In genomic region chr1:63770309-63770708, GRCm38 (mm10) we compare ENCODE assay signal across 17 mouse cellular contexts. TPM values are rescaled to one million over a fixed set of nuclear protein-coding genes. Genes with fewer than 3 reads are reported as not detected.
DNase-seq lines count a peak whose midpoint lies in the region; ATAC-seq and TF ChIP-seq lines count a peak whose summit lies in the region.
"Had no signal": no experiment of that assay in that cellular context is flagged by ENCODE, and none has a peak within 500 bp of the region (broad histone marks: within the 10 kb centered on the region; RNA-seq: fewer than 3 reads in every experiment).

No protein-coding gene starts in this region.

- H3K4me3 ChIP-seq in hindbrain, embryonic 15.5 days = no peak overlapping the region
- no peak overlapping the region for H3K4me3 ChIP-seq in hindbrain, embryonic 13.5 days
- H3K4me3 ChIP-seq in forebrain, postnatal 0 days (ENCODE audit: low read depth, low read length) = no peak overlapping the region
- H3K4me3 ChIP-seq in midbrain, postnatal 0 days (ENCODE audit: low read depth, low read length) = no peak overlapping the region
- H3K4me3 ChIP-seq in cerebellum, adult 2 months (replicated peaks; ENCODE audit: insufficient read depth, low read depth, low read length) = no peak overlapping the region
- H3K4me3 ChIP-seq: layer of hippocampus, adult 2 months; liver, embryonic 13.5 days; myocyte had no signal

- no peak for TF ChIP-seq CTCF in forebrain, postnatal 0 days (IDR thresholded peaks at IDR 0.05; ENCODE audit: low read depth)
- no peak for TF ChIP-seq CTCF in midbrain, postnatal 0 days (IDR thresholded peaks at IDR 0.05)
- no peak for TF ChIP-seq CTCF in cerebellum, adult 2 months (IDR thresholded peaks at IDR 0.05; ENCODE audit: borderline replicate concordance, insufficient read depth, low read depth, low read length)

- peak; percentile 62 for DNase-seq in NIH3T3 (ENCODE audit: low read depth)
- DNase-seq in forebrain, postnatal 0 days = peak; percentile 89
- peak; percentile 64 for DNase-seq in midbrain, postnatal 0 days (ENCODE audit: low spot score)
- no peak for DNase-seq in cerebellum, adult 2 months
- DNase-seq in adrenal gland, postnatal 14 days = no peak
- no peak for DNase-seq in Muller cell, postnatal 12 days (ENCODE audit: inconsistent ontology term)
- DNase-seq: gastrocnemius, postnatal 36 days; liver, embryonic 13.5 days; lung, postnatal 36 days; thymus, postnatal 36 days had no signal

- TF ChIP-seq POLR2A in cerebellum, adult 2 months (IDR thresholded peaks at IDR 0.05; ENCODE audit: borderline replicate concordance, insufficient read depth, low read length) = no peak

- H3K4me2 ChIP-seq in hindbrain, embryonic 15.5 days = 0 out of 2 replicates have a peak overlapping the region, but pooled peaks have one; percentile 9
- H3K4me2 ChIP-seq in hindbrain, embryonic 13.5 days = no peak overlapping the region
- peak overlapping the region; percentile 6; the same call in 1 of the 2 replicates for H3K4me2 ChIP-seq in forebrain, postnatal 0 days (ENCODE audit: low read depth)
- no peak overlapping the region for H3K4me2 ChIP-seq in midbrain, postnatal 0 days (ENCODE audit: low read depth, low read length, poor library complexity, severe bottlenecking)
- H3K4me2 ChIP-seq: liver, embryonic 13.5 days had no signal

- H3K4me1 ChIP-seq in hindbrain, embryonic 15.5 days (replicated peaks) = peaks cover 27% of the 10 kb centered on the region
- peaks cover 34% of the 10 kb centered on the region for H3K4me1 ChIP-seq in hindbrain, embryonic 13.5 days (replicated peaks)
- peaks cover 27% of the 10 kb centered on the region for H3K4me1 ChIP-seq in forebrain, postnatal 0 days (ENCODE audit: insufficient read depth)
- H3K4me1 ChIP-seq in midbrain, postnatal 0 days (ENCODE audit: insufficient read depth, low read length) = peaks cover 5% of the 10 kb centered on the region; the same call in 1 of the 2 replicates
- H3K4me1 ChIP-seq in cerebellum, adult 2 months (ENCODE audit: control insufficient read depth, insufficient read depth, low read length) = no peaks in the 10 kb centered on the region
- H3K4me1 ChIP-seq: liver, embryonic 13.5 days had no signal

- peak overlapping the region; percentile 59; the same call in 1 of the 2 replicates for H3K27ac ChIP-seq in hindbrain, embryonic 15.5 days (replicated peaks)
- H3K27ac ChIP-seq in hindbrain, embryonic 13.5 days = no peak overlapping the region
- H3K27ac ChIP-seq in forebrain, postnatal 0 days (ENCODE audit: low read depth, low read length) = peak overlapping the region; percentile 76
- peak overlapping the region; percentile 3; the same call in 1 of the 2 replicates for H3K27ac ChIP-seq in midbrain, postnatal 0 days (ENCODE audit: low read depth, low read length)
- H3K27ac ChIP-seq in cerebellum, adult 2 months (ENCODE audit: insufficient read depth, low read length) = no peak overlapping the region
- H3K27ac ChIP-seq: layer of hippocampus, adult 2 months; liver, embryonic 13.5 days had no signal

- no peak overlapping the region for H3K9ac ChIP-seq in hindbrain, embryonic 15.5 days
- H3K9ac ChIP-seq in hindbrain, embryonic 13.5 days = no peak overlapping the region
- H3K9ac ChIP-seq in forebrain, postnatal 0 days = no peak overlapping the region
- H3K9ac ChIP-seq in midbrain, postnatal 0 days (replicated peaks; ENCODE audit: low read length, poor library complexity, severe bottlenecking) = no peak overlapping the region
- H3K9ac ChIP-seq: liver, embryonic 13.5 days had no signal

- no peaks in the 10 kb centered on the region for H3K36me3 ChIP-seq in hindbrain, embryonic 15.5 days
- no peaks in the 10 kb centered on the region for H3K36me3 ChIP-seq in hindbrain, embryonic 13.5 days
- H3K36me3 ChIP-seq in forebrain, postnatal 0 days (ENCODE audit: insufficient read depth) = no peaks in the 10 kb centered on the region
- H3K36me3 ChIP-seq in midbrain, postnatal 0 days (ENCODE audit: insufficient read depth, low read length) = no peaks in the 10 kb centered on the region
- H3K36me3 ChIP-seq: liver, embryonic 13.5 days had no signal

- peak; percentile 75; the same call in 1 of the 2 replicates for ATAC-seq in hindbrain, embryonic 15.5 days (ENCODE audit: low FRiP score, low read depth)
- ATAC-seq in hindbrain, embryonic 13.5 days (ENCODE audit: low FRiP score) = no peak
- ATAC-seq in forebrain, postnatal 0 days = peak; percentile 95
- ATAC-seq in midbrain, postnatal 0 days (ENCODE audit: low FRiP score) = peak; percentile 58; the same call in 1 of the 2 replicates
- ATAC-seq: intestine, postnatal 0 days had no signal

- H3K9me3 ChIP-seq in hindbrain, embryonic 15.5 days = no peaks in the 10 kb centered on the region
- H3K9me3 ChIP-seq in hindbrain, embryonic 13.5 days = 0 out of 2 replicates have a peak, but pooled peaks cover 9% of the 10 kb centered on the region
- H3K9me3 ChIP-seq in forebrain, postnatal 0 days (ENCODE audit: low read length) = no peaks in the 10 kb centered on the region
- H3K9me3 ChIP-seq in midbrain, postnatal 0 days (ENCODE audit: low read length) = no peaks in the 10 kb centered on the region
- H3K9me3 ChIP-seq: liver, embryonic 13.5 days had no signal

- H3K27me3 ChIP-seq in hindbrain, embryonic 15.5 days = no peaks in the 10 kb centered on the region
- H3K27me3 ChIP-seq in hindbrain, embryonic 13.5 days = no peaks in the 10 kb centered on the region
- H3K27me3 ChIP-seq in forebrain, postnatal 0 days (ENCODE audit: insufficient read depth, low read length) = no peaks in the 10 kb centered on the region
- H3K27me3 ChIP-seq in midbrain, postnatal 0 days (ENCODE audit: insufficient read depth, low read length) = no peaks in the 10 kb centered on the region
- H3K27me3 ChIP-seq in cerebellum, adult 2 months (ENCODE audit: control insufficient read depth, insufficient read depth, low read length) = no peaks in the 10 kb centered on the region
- H3K27me3 ChIP-seq: liver, embryonic 13.5 days had no signal

- 41% methylated on average over 7 of the region's 7 CpGs for WGBS in hindbrain, embryonic 15.5 days
- 57% methylated on average over 7 of the region's 7 CpGs for WGBS in hindbrain, embryonic 13.5 days
- WGBS in forebrain, postnatal 0 days = 20% methylated on average over 7 of the region's 7 CpGs
- WGBS in midbrain, postnatal 0 days = 23% methylated on average over 7 of the region's 7 CpGs
- WGBS in cerebellum, adult 2 months = 83% methylated on average over 7 of the region's 7 CpGs

RNA-seq across cellular contexts. Expression of gene 4933402D24Rik, which starts 1.2 kb away (rescaled TPM):
- polyA plus RNA-seq in hindbrain, embryonic 15.5 days (2015; fragmentation: Nextera tagmentation; extraction: Ambion mirVana) = 0.32 and 0.35 TPM in 2 replicates
- 0.27 and 0.39 TPM in 2 replicates for polyA plus RNA-seq in hindbrain, embryonic 13.5 days (2015; fragmentation: Nextera tagmentation; extraction: Ambion mirVana)
- 0.15 and 0.62 TPM in 2 replicates for total RNA-seq in forebrain, postnatal 0 days (2014; rRNA removed)
- 0.25 and 0.44 TPM in 2 replicates for polyA plus RNA-seq in forebrain, postnatal 0 days (2015; fragmentation: Nextera tagmentation; extraction: Ambion mirVana)
- not detected in 2 replicates for total RNA-seq in midbrain, postnatal 0 days (2014; rRNA removed)
- 0.31 and 0.42 TPM in 2 replicates for polyA plus RNA-seq in midbrain, postnatal 0 days (2015; fragmentation: Nextera tagmentation; extraction: Ambion mirVana)
- 0.13 TPM in 2 replicates for polyA plus RNA-seq in cerebellum, adult 2 months (2012; rRNA removed)
- not detected in 2 replicates for total RNA-seq in adrenal gland, postnatal 14 days (2021)
- total RNA-seq: common myeloid progenitor, adult 5-6 weeks; gastrocnemius, postnatal 36 days; layer of hippocampus, adult 2 months had no signal
- polyA plus RNA-seq: heart, embryonic 16.5 days; intestine, postnatal 0 days; liver, embryonic 13.5 days had no signal

RNA-seq across cellular contexts. Expression of gene Fastkd2, which starts 39.9 kb away (rescaled TPM):
- polyA plus RNA-seq in hindbrain, embryonic 15.5 days (2015; fragmentation: Nextera tagmentation; extraction: Ambion mirVana) = 35.1 and 35.2 TPM in 2 replicates
- 38.5 and 38.6 TPM in 2 replicates for polyA plus RNA-seq in hindbrain, embryonic 13.5 days (2015; fragmentation: Nextera tagmentation; extraction: Ambion mirVana)
- 16.0 and 18.5 TPM in 2 replicates for total RNA-seq in forebrain, postnatal 0 days (2014; rRNA removed)
- polyA plus RNA-seq in forebrain, postnatal 0 days (2015; fragmentation: Nextera tagmentation; extraction: Ambion mirVana) = 26.3 and 27.5 TPM in 2 replicates
- 12.7 and 16.3 TPM in 2 replicates for total RNA-seq in midbrain, postnatal 0 days (2014; rRNA removed)
- 23.9 and 24.2 TPM in 2 replicates for polyA plus RNA-seq in midbrain, postnatal 0 days (2015; fragmentation: Nextera tagmentation; extraction: Ambion mirVana)
- 27.2 and 28.0 TPM in 2 replicates for polyA plus RNA-seq in cerebellum, adult 2 months (2012; rRNA removed)
- 20.4 and 26.9 TPM in 2 replicates for total RNA-seq in adrenal gland, postnatal 14 days (2021)

RNA-seq across cellular contexts. Expression of gene Mdh1b, which starts 40.2 kb away (rescaled TPM):
- polyA plus RNA-seq in hindbrain, embryonic 15.5 days (2015; fragmentation: Nextera tagmentation; extraction: Ambion mirVana) = 0.67 and 0.72 TPM in 2 replicates
- polyA plus RNA-seq in hindbrain, embryonic 13.5 days (2015; fragmentation: Nextera tagmentation; extraction: Ambion mirVana) = 0.48 and 0.87 TPM in 2 replicates
- 1.6 and 2.0 TPM in 2 replicates for total RNA-seq in forebrain, postnatal 0 days (2014; rRNA removed)
- polyA plus RNA-seq in forebrain, postnatal 0 days (2015; fragmentation: Nextera tagmentation; extraction: Ambion mirVana) = 0.26 and 0.86 TPM in 2 replicates
- total RNA-seq in midbrain, postnatal 0 days (2014; rRNA removed) = 1.5 TPM in 1 of 2 replicates, not detected in the other
- polyA plus RNA-seq in midbrain, postnatal 0 days (2015; fragmentation: Nextera tagmentation; extraction: Ambion mirVana) = 0.75 and 0.80 TPM in 2 replicates
- polyA plus RNA-seq in cerebellum, adult 2 months (2012; rRNA removed) = 0.56 and 0.93 TPM in 2 replicates
- total RNA-seq in adrenal gland, postnatal 14 days (2021) = not detected in 2 replicates
- total RNA-seq: common myeloid progenitor, adult 5-6 weeks; gastrocnemius, postnatal 36 days had no signal
- polyA plus RNA-seq: intestine, postnatal 0 days; liver, embryonic 13.5 days had no signal

Comparison
In these comparisons a context has a peak if more than half of its experiments do, and no peak if none do; other contexts are left out.
1. H3K27ac ChIP-seq: peak in hindbrain, embryonic 15.5 days (single experiment), forebrain, postnatal 0 days (single experiment) and midbrain, postnatal 0 days (single experiment); none in hindbrain, embryonic 13.5 days (single experiment) and cerebellum, adult 2 months (single experiment).
2. H3K4me2 ChIP-seq: peak in hindbrain, embryonic 15.5 days (single experiment) and forebrain, postnatal 0 days (single experiment); none in hindbrain, embryonic 13.5 days (single experiment) and midbrain, postnatal 0 days (single experiment).
3. DNase-seq: peak in NIH3T3 (single experiment), forebrain, postnatal 0 days (single experiment) and midbrain, postnatal 0 days (single experiment); none in cerebellum, adult 2 months (0 of 2), adrenal gland, postnatal 14 days (single experiment) and Muller cell, postnatal 12 days (single experiment).